Mouse (Mus musculus): Measurements from ENCODE around the gene Gtf2i. TPM values are rescaled to one million over a fixed set of nuclear protein-coding genes. Genes with fewer than 3 reads are reported as not detected.
"Not testable (repeated sequence)": the region's sequence is repeated elsewhere in the genome, so short reads cannot be mapped to it uniquely, and the experiment has no call there.

Gene Gtf2i
- 29.8 and 34.7 TPM in 2 replicates for polyA plus RNA-seq (2015; fragmentation: Nextera tagmentation; extraction: Ambion mirVana)

GRCm38 (mm10) chr5:134314688-134315622 is at the start of gene Gtf2i:
TSS of gene Gtf2i (minus strand) at chr5:134314760.
- Histone ChIP-seq H3K9me3 (ENCODE audit: low read length) (no peaks in the 10 kb centered on the region), H3K4me2 (ENCODE audit: low read depth, low read length) (peak within 1 kb of the TSS; percentile 91), H3K4me3 (ENCODE audit: low read depth, low read length) (peak within 1 kb of the TSS; percentile 94), H3K36me3 (replicated peaks; ENCODE audit: insufficient read depth, low read length) (peaks cover 13% of the 10 kb centered on the region), H3K27ac (ENCODE audit: low read depth) (peak within 1 kb of the TSS; percentile 100), H3K4me1 (ENCODE audit: insufficient read depth) (peaks cover 24% of the 10 kb centered on the region), H3K27me3 (ENCODE audit: insufficient read depth, low read length) (no peaks in the 10 kb centered on the region), H3K9ac (replicated peaks) (peak within 1 kb of the TSS; percentile 95)
- DNase-seq (peak; percentile 92), ATAC-seq (peak; percentile 80)
- WGBS (ENCODE audit: insufficient replicate concordance), result 1% methylated on average over 40 of the region's 40 CpGs
- no peak for TF ChIP-seq CTCF (IDR thresholded peaks at IDR 0.05; ENCODE audit: low read depth)
- peak; percentile 35; the same call in 1 of the 2 replicates for TF ChIP-seq EP300 (IDR thresholded peaks at IDR 0.05; ENCODE audit: low read depth)

GRCm38 (mm10) chr5:134359101-134359500 is 44.5 kb upstream of the Gtf2i start:
- H3K4me3 ChIP-seq (ENCODE audit: low read depth, low read length), result no peak overlapping the region
- no peaks in the 10 kb centered on the region for H3K9me3 ChIP-seq (ENCODE audit: low read length)
- peaks cover 19% of the 10 kb centered on the region for H3K36me3 ChIP-seq (replicated peaks; ENCODE audit: insufficient read depth, low read length)
- H3K4me2 ChIP-seq (ENCODE audit: low read depth, low read length), result no peak overlapping the region
- no peaks in the 10 kb centered on the region for H3K4me1 ChIP-seq (ENCODE audit: insufficient read depth)
- H3K27me3 ChIP-seq (ENCODE audit: insufficient read depth, low read length), result no peaks in the 10 kb centered on the region
- DNase-seq, result no peak
- no peak overlapping the region for H3K9ac ChIP-seq (replicated peaks)
- 72% methylated on average over 4 of the region's 4 CpGs for WGBS (ENCODE audit: insufficient replicate concordance)
- H3K27ac ChIP-seq (ENCODE audit: low read depth), result no peak overlapping the region
- no peak for ATAC-seq
- TF ChIP-seq CTCF (IDR thresholded peaks at IDR 0.05; ENCODE audit: low read depth), result no peak
- no peak for TF ChIP-seq EP300 (IDR thresholded peaks at IDR 0.05; ENCODE audit: low read depth)

- DNase-seq; ATAC-seq; H3K27me3 ChIP-seq (ENCODE audit: insufficient read depth, low read length); H3K27ac ChIP-seq (ENCODE audit: low read depth); H3K4me3 ChIP-seq (ENCODE audit: low read depth, low read length); H3K4me2 ChIP-seq (ENCODE audit: low read depth, low read length); H3K9ac ChIP-seq (replicated peaks); H3K9me3 ChIP-seq (ENCODE audit: low read length): not testable (repeated sequence)
- Histone ChIP-seq H3K4me1 (ENCODE audit: insufficient read depth) (peaks cover 12% of the 10 kb centered on the region), H3K36me3 (replicated peaks; ENCODE audit: insufficient read depth, low read length) (peaks cover 15% of the 10 kb centered on the region)
- 86% methylated on average over 4 of the region's 4 CpGs for WGBS (ENCODE audit: insufficient replicate concordance)
These were observed 40.8 kb upstream of the Gtf2i start for GRCm38 (mm10) chr5:134355372-134355771.

GRCm38 (mm10) chr5:134353117-134353516 is 38.6 kb upstream of the Gtf2i start:
- Histone ChIP-seq H3K27me3 (ENCODE audit: insufficient read depth, low read length) (no peaks in the 10 kb centered on the region), H3K9ac (replicated peaks) (no peak overlapping the region), H3K27ac (ENCODE audit: low read depth) (no peak overlapping the region), H3K4me1 (ENCODE audit: insufficient read depth) (peaks cover 12% of the 10 kb centered on the region), H3K4me2 (ENCODE audit: low read depth, low read length) (no peak overlapping the region), H3K9me3 (ENCODE audit: low read length) (no peaks in the 10 kb centered on the region), H3K36me3 (replicated peaks; ENCODE audit: insufficient read depth, low read length) (no peaks in the 10 kb centered on the region), H3K4me3 (ENCODE audit: low read depth, low read length) (no peak overlapping the region)
- DNase-seq (no peak), ATAC-seq (no peak)
- no peak for TF ChIP-seq CTCF (IDR thresholded peaks at IDR 0.05; ENCODE audit: low read depth)
- no peak for TF ChIP-seq EP300 (IDR thresholded peaks at IDR 0.05; ENCODE audit: low read depth)
- 67% methylated on average over 4 of the region's 4 CpGs for WGBS (ENCODE audit: insufficient replicate concordance)

GRCm38 (mm10) chr5:134352527-134353001 is 38.0 kb upstream of the Gtf2i start:
- TF ChIP-seq CTCF (IDR thresholded peaks at IDR 0.05; ENCODE audit: low read depth) (no peak), EP300 (IDR thresholded peaks at IDR 0.05; ENCODE audit: low read depth) (no peak)
- 44% methylated on average over 3 of the region's 3 CpGs for WGBS (ENCODE audit: insufficient replicate concordance)
- ATAC-seq (peak; percentile 37), DNase-seq (no peak)
- H3K4me1 ChIP-seq (ENCODE audit: insufficient read depth), result peaks cover 12% of the 10 kb centered on the region
- H3K27ac ChIP-seq (ENCODE audit: low read depth), result no peak overlapping the region
- H3K4me3 ChIP-seq (ENCODE audit: low read depth, low read length), result no peak overlapping the region
- no peak overlapping the region for H3K9ac ChIP-seq (replicated peaks)
- H3K9me3 ChIP-seq (ENCODE audit: low read length), result no peaks in the 10 kb centered on the region
- no peaks in the 10 kb centered on the region for H3K36me3 ChIP-seq (replicated peaks; ENCODE audit: insufficient read depth, low read length)
- H3K27me3 ChIP-seq (ENCODE audit: insufficient read depth, low read length), result no peaks in the 10 kb centered on the region
- no peak overlapping the region for H3K4me2 ChIP-seq (ENCODE audit: low read depth, low read length)

GRCm38 (mm10) chr5:134350660-134351059 is 36.1 kb upstream of the Gtf2i start:
- Histone ChIP-seq H3K27me3 (ENCODE audit: insufficient read depth, low read length) (no peaks in the 10 kb centered on the region), H3K4me2 (ENCODE audit: low read depth, low read length) (peak overlapping the region; percentile 60), H3K9me3 (ENCODE audit: low read length) (no peaks in the 10 kb centered on the region), H3K4me3 (ENCODE audit: low read depth, low read length) (no peak overlapping the region), H3K36me3 (replicated peaks; ENCODE audit: insufficient read depth, low read length) (no peaks in the 10 kb centered on the region), H3K9ac (replicated peaks) (no peak overlapping the region), H3K27ac (ENCODE audit: low read depth) (no peak overlapping the region), H3K4me1 (ENCODE audit: insufficient read depth) (peaks cover 12% of the 10 kb centered on the region)
- DNase-seq (peak; percentile 79), ATAC-seq (peak; percentile 95)
- TF ChIP-seq EP300 (IDR thresholded peaks at IDR 0.05; ENCODE audit: low read depth) (no peak), CTCF (IDR thresholded peaks at IDR 0.05; ENCODE audit: low read depth) (no peak)
- 16% methylated on average over 10 of the region's 10 CpGs for WGBS (ENCODE audit: insufficient replicate concordance)
